Mouse (Mus musculus) frontal cortex, postnatal 10 days (tissue): ENCODE measurements around the gene Krt17.
"Not testable (repeated sequence)": the region's sequence is repeated elsewhere in the genome, so short reads cannot be mapped to it uniquely, and the experiment has no call there.

Experiments used
- DNase-seq, 2 experiments: peaks; one replicate each; pipeline ENCODE4 v3.0.0; 2022; ENCODE audit warnings: low spot score in 2 of 2, mixed read lengths in 1 of 2

The Krt17 gene

GRCm38 (mm10) chr11:100262058-100262980 lies 1.5 kb upstream of the Krt17 start:
- no peak for DNase-seq

- no peak for DNase-seq
Measured at GRCm38 (mm10) chr11:100261235-100261605, 391 bp upstream of the Krt17 start.

- no peak for DNase-seq
Measured at GRCm38 (mm10) chr11:100259079-100259478, 1.8 kb downstream of the Krt17 start.

- no peak for DNase-seq
Measured at GRCm38 (mm10) chr11:100257967-100258366, 2.9 kb downstream of the Krt17 start.

GRCm38 (mm10) chr11:100255514-100255913 lies 5.3 kb downstream of the Krt17 start:
- DNase-seq, result no peak

GRCm38 (mm10) chr11:100254360-100255090 lies 6.3 kb downstream of the Krt17 start:
- DNase-seq, result no peak

GRCm38 (mm10) chr11:100248852-100249465 lies 11.9 kb downstream of the Krt17 start, which contains the start of gene Krt16:
Gene Krt16 (minus strand): TSS chr11:100248902.
- no peak for DNase-seq

- DNase-seq, result not testable (repeated sequence)
Measured at GRCm38 (mm10) chr11:100246471-100246870, 14.4 kb downstream of the Krt17 start.

GRCm38 (mm10) chr11:100240272-100240671 lies 20.6 kb downstream of the Krt17 start:
- DNase-seq, result not testable (repeated sequence)

- no peak for DNase-seq
Measured at GRCm38 (mm10) chr11:100221741-100222140, 39.1 kb downstream of the Krt17 start.

GRCm38 (mm10) chr11:100219304-100219703 lies 41.5 kb downstream of the Krt17 start:
- no peak for DNase-seq

GRCm38 (mm10) chr11:100208542-100208941 lies 52.3 kb downstream of the Krt17 start:
- DNase-seq, result no peak

GRCm38 (mm10) chr11:100207498-100207897 lies 53.3 kb downstream of the Krt17 start, which contains the start of gene Krt14:
Gene Krt14 (minus strand): TSS chr11:100207548.
- no peak for DNase-seq
